Mouse (Mus musculus) megakaryocyte, embryonic 14.5 days (primary cell): ENCODE data around the gene Pard6a. TPM values are rescaled to one million over a fixed set of nuclear protein-coding genes. Genes with fewer than 3 reads are reported as not detected.

Experiments
- H3K27me3 ChIP-seq: replicated peaks from 2 replicates; pipeline ENCODE3; 2012; ENCODE audit warnings: inconsistent platforms
- H3K36me3 ChIP-seq: replicated peaks from 2 replicates; pipeline ENCODE3; 2012; ENCODE audit warnings: low read length, inconsistent platforms, mixed read lengths
- H3K4me1 ChIP-seq: 2 replicates; pipeline ENCODE4 v1.6.1; 2012; ENCODE audit warnings: inconsistent platforms
- H3K4me3 ChIP-seq: replicated peaks from 2 replicates; pipeline ENCODE3; 2012; ENCODE audit warnings: moderate library complexity, mild to moderate bottlenecking, inconsistent platforms
- H3K9me3 ChIP-seq: 2 replicates; pipeline ENCODE4 v1.6.1; 2012; ENCODE audit warnings: inconsistent platforms
- FLI1 ChIP-seq: IDR thresholded peaks from 2 replicates; pipeline ENCODE4 v1.6.1; 2012; ENCODE audit warnings: low read length, inconsistent platforms, mixed read lengths
- GATA1 ChIP-seq: IDR thresholded peaks from 3 replicates; pipeline ENCODE4 v1.6.1; 2012; ENCODE audit warnings: mixed read lengths, low read length, inconsistent platforms, borderline replicate concordance
- polyA plus RNA-seq: library from polyadenylated mRNA; stranded (reverse); fragments of >175 nt; gene quantifications from 2 replicates; pipeline ENCODE4 v1.2.3, GENCODE M21; 2012; ENCODE audit warnings: low replicate concordance; ENCODE audit not compliant: insufficient read depth

The Pard6a gene
- polyA plus RNA-seq, 1 experiment, result 7.8 TPM

DNA sequence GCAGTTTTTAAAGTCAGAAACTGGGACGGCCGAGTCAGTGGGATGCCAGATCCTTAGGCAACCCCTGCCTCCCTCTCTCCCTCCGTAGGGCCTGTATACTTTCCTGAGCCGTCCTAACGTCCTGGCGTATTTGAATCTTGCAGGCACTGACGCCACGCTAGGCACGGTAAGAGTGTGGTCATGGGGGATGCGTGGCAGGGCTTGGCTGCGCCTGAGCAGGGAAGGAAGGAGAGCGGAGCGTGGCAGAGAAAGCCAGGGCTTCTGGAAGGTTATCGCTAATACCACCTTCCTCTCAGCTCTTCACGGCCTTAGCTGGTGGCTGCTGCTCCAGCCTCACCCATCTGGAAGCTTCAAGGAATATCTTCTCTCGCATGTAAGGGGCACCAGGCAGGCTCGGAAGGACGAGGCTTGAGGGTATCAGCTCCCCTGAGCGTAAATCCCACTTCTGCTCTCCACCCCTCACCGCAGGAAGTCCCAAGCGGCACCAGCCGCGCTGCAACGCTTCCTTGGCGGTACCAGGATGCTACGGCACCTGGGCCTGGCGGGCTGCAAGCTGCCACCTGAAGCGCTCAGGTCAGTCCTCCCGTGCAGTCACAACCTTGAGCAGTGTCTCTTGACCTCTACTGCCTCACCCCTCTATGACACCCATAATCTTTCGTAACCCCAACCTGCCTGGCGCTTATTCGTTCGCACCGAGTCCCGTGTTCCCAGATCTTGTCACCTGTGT lies 11.5 kb upstream of the Pard6a start:
- Histone ChIP-seq H3K9me3 (no peaks in the 10 kb centered on the region), H3K27me3 (peaks cover 2% of the 10 kb centered on the region), H3K4me1 (peaks cover 25% of the 10 kb centered on the region), H3K36me3 (peaks cover 37% of the 10 kb centered on the region), H3K4me3 (no peak overlapping the region)
- TF ChIP-seq GATA1, result no peak
- TF ChIP-seq FLI1, result no peak

DNA sequence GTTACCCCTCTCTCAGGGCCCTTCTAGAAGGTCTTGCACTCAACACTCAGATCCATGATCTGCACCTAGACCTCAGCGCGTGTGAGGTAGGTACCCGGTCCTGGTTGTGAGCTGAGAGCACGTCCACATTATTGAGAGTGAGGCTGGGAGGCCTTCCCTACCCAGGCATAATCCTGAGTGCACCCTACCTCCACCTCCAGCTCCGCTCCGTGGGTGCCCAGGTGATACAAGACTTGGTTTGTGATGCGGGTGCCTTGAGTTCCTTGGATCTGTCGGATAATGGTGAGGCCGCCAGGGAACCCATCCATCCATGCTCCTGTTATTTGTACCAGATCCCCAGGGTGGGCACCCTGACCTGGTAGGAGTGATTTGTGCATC lies 11.0 kb upstream of the Pard6a start:
- H3K9me3 ChIP-seq, result no peaks in the 10 kb centered on the region
- H3K4me3 ChIP-seq, result no peak overlapping the region
- TF ChIP-seq GATA1, result no peak
- no peak for TF ChIP-seq FLI1
- H3K4me1 ChIP-seq, result peaks cover 24% of the 10 kb centered on the region
- peaks cover 2% of the 10 kb centered on the region for H3K27me3 ChIP-seq
- peaks cover 39% of the 10 kb centered on the region for H3K36me3 ChIP-seq

DNA sequence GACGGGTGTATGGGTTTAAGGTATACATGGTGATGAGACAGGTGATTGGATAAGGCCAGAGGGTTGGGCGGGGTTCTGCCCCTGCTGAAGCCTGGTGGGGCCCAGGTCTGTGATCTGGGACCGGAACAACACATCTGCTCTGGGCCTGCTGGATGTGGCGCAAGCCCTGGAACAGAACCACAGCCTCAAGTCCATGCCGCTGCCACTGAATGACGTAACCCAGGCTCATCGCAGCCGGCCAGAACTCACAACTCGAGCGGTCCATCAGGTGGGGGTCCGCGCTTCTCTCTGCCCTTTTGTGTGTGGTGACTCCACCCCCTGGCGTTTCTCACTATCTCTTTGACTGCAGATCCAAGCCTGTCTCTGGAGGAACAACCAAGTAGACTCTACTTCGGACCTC lies 10.0 kb upstream of the Pard6a start:
- Histone ChIP-seq H3K27me3 (peaks cover 2% of the 10 kb centered on the region), H3K4me1 (peaks cover 14% of the 10 kb centered on the region), H3K4me3 (no peak overlapping the region), H3K9me3 (no peaks in the 10 kb centered on the region), H3K36me3 (peaks cover 48% of the 10 kb centered on the region)
- TF ChIP-seq GATA1, result no peak

- H3K27me3 ChIP-seq, result peaks cover 2% of the 10 kb centered on the region
- H3K36me3 ChIP-seq, result peaks cover 64% of the 10 kb centered on the region
- no peaks in the 10 kb centered on the region for H3K9me3 ChIP-seq
- no peak overlapping the region for H3K4me3 ChIP-seq
- TF ChIP-seq FLI1 (no peak), GATA1 (no peak)
- H3K4me1 ChIP-seq, result peaks cover 7% of the 10 kb centered on the region
These were observed 8.3 kb upstream of the Pard6a start for GRCm38 (mm10) chr8:105692449-105693182.

GRCm38 (mm10) chr8:105693648-105694047 lies 7.3 kb upstream of the Pard6a start:
- no peaks in the 10 kb centered on the region; the same call in 1 of the 2 replicates for H3K4me1 ChIP-seq
- no peaks in the 10 kb centered on the region for H3K9me3 ChIP-seq
- TF ChIP-seq GATA1 (no peak), FLI1 (no peak)
- H3K4me3 ChIP-seq, result no peak overlapping the region
- peaks cover 2% of the 10 kb centered on the region for H3K27me3 ChIP-seq
- peaks cover 75% of the 10 kb centered on the region for H3K36me3 ChIP-seq

GRCm38 (mm10) chr8:105694051-105694799 lies 6.7 kb upstream of the Pard6a start:
- Histone ChIP-seq H3K4me1 (no peaks in the 10 kb centered on the region; the same call in none of the 2 replicates), H3K27me3 (peaks cover 2% of the 10 kb centered on the region), H3K4me3 (no peak overlapping the region), H3K9me3 (no peaks in the 10 kb centered on the region), H3K36me3 (peaks cover 79% of the 10 kb centered on the region)
- TF ChIP-seq GATA1, result no peak
- TF ChIP-seq FLI1, result no peak

DNA sequence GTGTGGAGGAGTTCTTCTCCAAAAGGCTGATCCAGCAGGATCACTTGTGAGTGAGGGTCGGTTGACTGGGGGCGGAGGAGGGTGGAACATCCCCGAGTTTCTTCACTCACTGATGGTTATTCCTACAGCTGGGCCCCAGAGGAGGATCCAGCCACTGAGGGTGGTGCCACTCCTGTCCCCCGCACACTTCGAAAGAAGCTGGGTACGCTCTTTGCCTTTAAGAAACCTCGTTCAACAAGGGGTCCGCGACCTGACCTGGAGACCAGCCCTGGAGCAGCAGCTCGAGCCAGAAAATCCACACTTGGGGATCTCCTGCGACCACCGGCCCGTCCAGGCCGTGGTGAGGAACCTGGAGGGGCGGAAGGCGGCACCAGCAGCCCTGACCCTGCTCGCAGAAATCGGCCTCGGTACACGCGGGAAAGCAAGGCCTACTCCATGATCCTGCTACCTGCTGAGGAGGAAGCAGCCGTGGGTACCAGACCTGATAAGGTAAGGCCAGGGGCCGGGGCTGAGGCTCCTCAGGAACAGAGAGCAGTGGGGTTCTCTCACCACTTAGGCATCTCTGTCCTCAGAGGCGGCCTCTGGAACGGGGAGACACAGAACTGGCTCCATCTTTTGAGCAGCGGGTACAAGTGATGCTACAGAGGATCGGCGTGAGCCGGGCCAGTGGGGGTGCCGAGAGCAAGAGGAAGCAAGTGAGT lies 5.7 kb upstream of the Pard6a start:
- no peaks in the 10 kb centered on the region for H3K9me3 ChIP-seq
- TF ChIP-seq FLI1, result no peak
- TF ChIP-seq GATA1, result no peak
- no peak overlapping the region for H3K4me3 ChIP-seq
- peaks cover 82% of the 10 kb centered on the region for H3K36me3 ChIP-seq
- H3K4me1 ChIP-seq, result peaks cover 10% of the 10 kb centered on the region
- H3K27me3 ChIP-seq, result peaks cover 2% of the 10 kb centered on the region

GRCm38 (mm10) chr8:105697196-105697780 lies 3.7 kb upstream of the Pard6a start:
- Histone ChIP-seq H3K27me3 (peaks cover under 1% of the 10 kb centered on the region), H3K4me3 (no peak overlapping the region), H3K9me3 (no peaks in the 10 kb centered on the region), H3K4me1 (peaks cover 22% of the 10 kb centered on the region), H3K36me3 (peaks cover 74% of the 10 kb centered on the region)
- TF ChIP-seq GATA1, result no peak
- TF ChIP-seq FLI1, result no peak

DNA sequence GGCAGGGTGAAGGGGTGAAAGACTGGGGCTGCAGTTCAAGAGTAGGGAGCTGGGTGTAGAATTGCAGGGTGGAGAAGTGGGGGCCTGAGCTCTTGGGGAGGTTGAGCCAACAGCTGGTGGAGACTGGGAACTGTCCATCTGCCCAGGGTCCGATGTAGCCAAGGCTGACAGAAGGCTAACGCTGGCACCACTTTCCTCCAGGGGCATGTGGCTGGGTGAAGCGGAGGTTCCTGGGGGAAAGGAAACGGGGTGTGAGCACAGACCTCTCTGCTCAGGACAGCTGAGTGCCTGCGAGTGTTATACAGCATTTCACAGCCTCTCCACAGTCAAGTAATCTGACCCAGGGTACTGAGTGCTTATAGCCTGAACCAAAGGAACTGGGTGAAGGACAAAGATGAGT lies 2.2 kb upstream of the Pard6a start:
- H3K9me3 ChIP-seq, result no peaks in the 10 kb centered on the region
- peaks cover 75% of the 10 kb centered on the region for H3K36me3 ChIP-seq
- peaks cover 32% of the 10 kb centered on the region for H3K4me1 ChIP-seq
- no peaks in the 10 kb centered on the region for H3K27me3 ChIP-seq
- no peak overlapping the region for H3K4me3 ChIP-seq
- TF ChIP-seq FLI1 (no peak), GATA1 (no peak)
